Mouse (Mus musculus) small intestine, adult 2 months (tissue): Measurements from ENCODE around the gene Tepsin.

Experiments used
- CTCF ChIP-seq: fragments of 200-500 bp; IDR thresholded peaks from 2 replicates; pipeline ENCODE4 v1.5.1; 2012; ENCODE audit warnings: low read depth, mild to moderate bottlenecking, control low read depth, inconsistent platforms, low read length, moderate library complexity, mixed read lengths; ENCODE audit not compliant: insufficient replicate concordance, insufficient read length; ENCODE audit errors: extremely low read depth
- POLR2A ChIP-seq: fragments of 200-500 bp; IDR thresholded peaks from 2 replicates; pipeline ENCODE4 v1.6.1; 2012; ENCODE audit warnings: low read depth, mild to moderate bottlenecking, control low read depth, inconsistent platforms, low read length, moderate library complexity

DNA sequence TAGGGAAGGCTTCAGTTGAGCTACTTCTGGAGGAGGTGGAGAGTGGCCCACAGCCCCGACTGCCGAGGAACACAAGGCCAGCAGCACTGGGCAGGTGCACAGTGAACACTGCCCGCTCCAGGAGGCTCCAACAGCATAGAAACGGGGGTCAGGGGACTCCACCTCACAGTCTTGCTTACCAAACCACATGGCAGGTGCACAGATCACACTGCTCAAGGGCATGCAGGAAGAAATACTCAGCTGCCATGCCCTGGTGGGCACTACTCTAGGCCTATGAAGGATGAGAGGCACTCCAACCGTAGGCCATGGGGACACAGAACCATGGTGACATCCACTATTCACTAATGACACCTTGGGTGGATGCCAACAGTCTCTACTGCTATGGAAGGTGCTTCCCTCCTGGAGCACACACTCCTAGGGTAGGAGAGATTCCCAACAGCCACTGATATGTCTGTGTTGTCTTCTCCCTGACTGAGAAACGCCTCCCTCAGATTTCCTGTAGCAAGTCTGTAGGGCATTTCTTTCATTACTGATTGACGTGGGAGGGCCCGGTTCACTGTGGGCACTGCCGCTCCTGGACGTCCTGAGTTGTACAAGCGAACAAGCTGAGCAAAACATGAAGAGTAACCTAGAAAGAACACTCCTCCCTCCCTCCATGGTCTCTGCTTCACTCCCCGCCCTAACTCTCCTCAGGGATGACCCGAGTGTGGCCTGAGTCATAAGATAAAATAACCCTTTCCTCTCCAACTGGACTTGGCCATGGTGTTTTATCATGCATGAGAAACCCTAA is 45.4 kb upstream of the Tepsin start:
- TF ChIP-seq POLR2A (no peak), CTCF (no peak)
